In the genomic region with DNA sequence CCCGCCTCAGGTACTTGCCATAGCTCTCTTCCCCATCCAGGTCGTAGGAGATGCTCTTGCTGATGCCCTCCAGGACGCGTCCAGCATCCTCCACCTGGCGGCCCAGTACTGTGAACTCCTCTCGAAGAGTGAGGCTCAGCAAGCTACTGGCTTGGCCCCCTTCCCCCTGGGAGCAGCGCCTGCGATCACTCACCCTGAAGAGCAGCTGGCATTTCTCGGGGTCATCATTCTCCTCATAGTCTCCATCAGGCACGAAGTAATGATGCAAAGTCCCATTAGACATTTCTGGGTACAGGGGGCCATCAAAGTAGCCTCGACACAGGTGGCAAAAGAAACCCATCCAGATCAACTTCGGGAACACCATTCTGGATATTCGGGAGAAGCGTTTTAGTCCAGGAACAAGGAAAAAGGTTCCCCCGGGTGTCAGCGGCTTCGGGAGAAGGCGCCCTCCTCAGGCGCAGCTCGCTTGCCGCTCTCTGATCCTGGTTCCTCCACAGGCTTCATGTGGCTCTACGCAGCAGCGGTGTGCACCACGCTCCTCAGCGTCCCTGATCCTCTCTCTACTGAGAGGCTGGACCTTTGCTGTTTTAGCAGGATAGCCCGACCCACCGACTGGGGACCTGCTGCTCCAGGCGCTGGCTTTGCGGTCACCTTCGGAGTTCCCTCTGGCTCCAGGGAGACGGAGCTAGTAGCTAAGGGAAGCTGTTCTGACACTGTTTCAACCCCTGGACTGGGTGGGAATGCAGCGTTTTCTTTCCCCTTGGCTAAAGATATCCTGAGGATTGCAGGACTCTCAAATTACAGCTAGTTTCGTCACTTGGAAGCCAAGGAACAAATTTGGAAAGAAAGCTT, we compare ENCODE assay signal across 7 mouse cellular contexts. TPM values are rescaled to one million over a fixed set of nuclear protein-coding genes. Genes with fewer than 3 reads are reported as not detected.
DNase-seq lines count a peak whose midpoint lies in the region; ATAC-seq lines count a peak whose summit lies in the region.

Fibin (minus strand) TSS at position 752 of the 852 bp plus-strand sequence.

- ATAC-seq in frontal cortex, adult (ENCODE audit: low TSS enrichment), result peak; percentile 99
- ATAC-seq in activated CD4-positive, CD25-positive, alpha-beta regulatory T cell, adult 4 months, result no peak

- peak; percentile 32 to 49 for DNase-seq in cerebellum, postnatal 14 days
- peak; percentile 45 for DNase-seq in heart, postnatal 4 days
- peak; percentile 5 to 46 for DNase-seq in layer of hippocampus, adult 8-10 months (ENCODE audit: low spot score in 2 of 2)
- peak; percentile 38 to 49 for DNase-seq in lung, adult 18-20 months
- peak; percentile 38 for DNase-seq in ovary, postnatal 10 days (ENCODE audit: low spot score)

RNA-seq across cellular contexts. Expression of gene Fibin, which starts in this region (rescaled TPM):
- total RNA-seq in heart, postnatal 4 days (2021), result 10 to 100 TPM in 1 of 2 experiments, 1 to 10 TPM in 1; 9.9 to 10.6 TPM
- 1 to 10 TPM; 2.4 to 3.6 (median 2.9) TPM for total RNA-seq in layer of hippocampus, adult 8-10 months (2022)
- polyA plus RNA-seq in activated CD4-positive, CD25-positive, alpha-beta regulatory T cell, adult 4 months (2017; shearing (Covaris generic)), result not detected
